Mouse (Mus musculus): ENCODE measurements around the gene Mog. TPM values are rescaled to one million over a fixed set of nuclear protein-coding genes. Genes with fewer than 3 reads are reported as not detected.

Gene Mog
- polyA plus RNA-seq, 1 experiment from 2014 or later = not detected

Other genes starting within 250 kb of the Mog start
- gene H2-M10.6, start 211.2 kb downstream of the Mog start, polyA plus RNA-seq (2015; fragmentation: Nextera tagmentation; extraction: Ambion mirVana) = not detected in 2 replicates
- 38.7 and 44.3 TPM in 2 replicates for gene Trim26, start 186.3 kb downstream of the Mog start, polyA plus RNA-seq (2015; fragmentation: Nextera tagmentation; extraction: Ambion mirVana)
- 0.10 TPM in 1 of 2 replicates, not detected in the other for gene Trim15, start 156.2 kb downstream of the Mog start, polyA plus RNA-seq (2015; fragmentation: Nextera tagmentation; extraction: Ambion mirVana)
- 2.4 and 3.8 TPM in 2 replicates for gene Trim10, start 153.8 kb downstream of the Mog start, polyA plus RNA-seq (2015; fragmentation: Nextera tagmentation; extraction: Ambion mirVana)
- gene Trim40, start 133.3 kb downstream of the Mog start, polyA plus RNA-seq (2015; fragmentation: Nextera tagmentation; extraction: Ambion mirVana) = not detected in 2 replicates
- not detected in 2 replicates for gene Trim31, start 125.3 kb downstream of the Mog start, polyA plus RNA-seq (2015; fragmentation: Nextera tagmentation; extraction: Ambion mirVana)
- 6.8 and 9.1 TPM in 2 replicates for gene Rnf39, start 80.5 kb downstream of the Mog start, polyA plus RNA-seq (2015; fragmentation: Nextera tagmentation; extraction: Ambion mirVana)
- gene Ppp1r11, start 71.7 kb downstream of the Mog start, polyA plus RNA-seq (2015; fragmentation: Nextera tagmentation; extraction: Ambion mirVana) = 106 and 112 TPM in 2 replicates
- gene Znrd1, start 64.8 kb downstream of the Mog start, polyA plus RNA-seq (2015; fragmentation: Nextera tagmentation; extraction: Ambion mirVana) = 83.5 and 97.9 TPM in 2 replicates
- gene Znrd1as, start 64.8 kb downstream of the Mog start, polyA plus RNA-seq (2015; fragmentation: Nextera tagmentation; extraction: Ambion mirVana) = 5.5 and 5.9 TPM in 2 replicates
- 0.18 and 0.21 TPM in 2 replicates for gene 2410137M14Rik, start 42.2 kb downstream of the Mog start, polyA plus RNA-seq (2015; fragmentation: Nextera tagmentation; extraction: Ambion mirVana)
- gene H2-M5, start 33.9 kb downstream of the Mog start, polyA plus RNA-seq (2015; fragmentation: Nextera tagmentation; extraction: Ambion mirVana) = 0.87 and 0.88 TPM in 2 replicates
- gene Zfp57, start 22.2 kb downstream of the Mog start, polyA plus RNA-seq (2015; fragmentation: Nextera tagmentation; extraction: Ambion mirVana) = 64.4 and 72.9 TPM in 2 replicates
- 8.1 and 8.7 TPM in 2 replicates for gene Gabbr1, start 22.6 kb upstream of the Mog start, polyA plus RNA-seq (2015; fragmentation: Nextera tagmentation; extraction: Ambion mirVana)
- gene Olfr90, start 65.1 kb upstream of the Mog start, polyA plus RNA-seq (2015; fragmentation: Nextera tagmentation; extraction: Ambion mirVana) = not detected in 2 replicates
- gene Olfr91, start 74.9 kb upstream of the Mog start, polyA plus RNA-seq (2015; fragmentation: Nextera tagmentation; extraction: Ambion mirVana) = not detected in 2 replicates
- gene Olfr92, start 96.7 kb upstream of the Mog start, polyA plus RNA-seq (2015; fragmentation: Nextera tagmentation; extraction: Ambion mirVana) = not detected in 2 replicates
- gene Olfr93, start 138.1 kb upstream of the Mog start, polyA plus RNA-seq (2015; fragmentation: Nextera tagmentation; extraction: Ambion mirVana) = not detected in 2 replicates
- not detected in 2 replicates for gene Ubd, start 170.5 kb upstream of the Mog start, polyA plus RNA-seq (2015; fragmentation: Nextera tagmentation; extraction: Ambion mirVana)
- 0.12 and 0.14 TPM in 2 replicates for gene Olfr94, start 177.6 kb upstream of the Mog start, polyA plus RNA-seq (2015; fragmentation: Nextera tagmentation; extraction: Ambion mirVana)
- not detected in 2 replicates for gene Olfr95, start 189.7 kb upstream of the Mog start, polyA plus RNA-seq (2015; fragmentation: Nextera tagmentation; extraction: Ambion mirVana)
- gene Olfr96, start 196.7 kb upstream of the Mog start, polyA plus RNA-seq (2015; fragmentation: Nextera tagmentation; extraction: Ambion mirVana) = not detected in 2 replicates
- gene Olfr97, start 213.9 kb upstream of the Mog start, polyA plus RNA-seq (2015; fragmentation: Nextera tagmentation; extraction: Ambion mirVana) = not detected in 2 replicates
- gene Olfr98, start 240.4 kb upstream of the Mog start, polyA plus RNA-seq (2015; fragmentation: Nextera tagmentation; extraction: Ambion mirVana) = not detected in 2 replicates
- 1.9 and 3.3 TPM in 2 replicates for gene H2-M3, start 246.8 kb upstream of the Mog start, polyA plus RNA-seq (2015; fragmentation: Nextera tagmentation; extraction: Ambion mirVana)

Measured in limb, embryonic 15.5 days (tissue).